Mouse (Mus musculus) liver, embryonic 16.5 days (tissue): ENCODE measurements around the gene Tmem132c. TPM values are rescaled to one million over a fixed set of nuclear protein-coding genes. Genes with fewer than 3 reads are reported as not detected.

ENCODE experiments used
- ATAC-seq: fragments of 200-750 bp; cut with Nextera tagmentation; 2 replicates; pipeline ENCODE4 v1.8.0; 2017; ENCODE audit warnings: low read depth, mild to moderate bottlenecking, moderate number of reproducible peaks, moderate library complexity
- H3K27ac ChIP-seq: fragments of 300-500 bp; sonication (generic); 2 replicates; pipeline ENCODE4 v1.5.1; 2014; ENCODE audit warnings: mild to moderate bottlenecking, low read length
- H3K27me3 ChIP-seq: fragments of 300-500 bp; sonication (generic); 2 replicates; pipeline ENCODE4 v1.6.1; 2014; ENCODE audit warnings: low read depth, low read length, mixed read lengths; ENCODE audit not compliant: control insufficient read depth, insufficient read depth
- H3K36me3 ChIP-seq: fragments of 300-500 bp; sonication (generic); 2 replicates; pipeline ENCODE4 v1.6.1; 2014; ENCODE audit warnings: mild to moderate bottlenecking; ENCODE audit not compliant: control insufficient read depth, insufficient read depth
- H3K4me1 ChIP-seq: fragments of 300-500 bp; sonication (generic); 2 replicates; pipeline ENCODE4 v1.6.1; 2014; ENCODE audit warnings: low read depth, low read length, mixed read lengths; ENCODE audit not compliant: control insufficient read depth
- H3K4me2 ChIP-seq: fragments of 300-500 bp; sonication (generic); 2 replicates; pipeline ENCODE4 v1.6.1; 2014; ENCODE audit warnings: low read depth, low read length, mixed read lengths
- H3K4me3 ChIP-seq: fragments of 300-500 bp; sonication (generic); 2 replicates; pipeline ENCODE4 v1.5.1; 2014; ENCODE audit warnings: low read depth, mild to moderate bottlenecking, low read length
- H3K9ac ChIP-seq: fragments of 300-500 bp; sonication (generic); 2 replicates; pipeline ENCODE4 v1.6.1; 2014; ENCODE audit warnings: low read depth, low read length
- H3K9me3 ChIP-seq: fragments of 300-500 bp; sonication (generic); replicated peaks from 2 replicates; pipeline ENCODE4 v1.6.1; 2016; ENCODE audit warnings: low read length; ENCODE audit not compliant: control insufficient read depth
- WGBS: fragments of 180-500 bp; shearing (Covaris S2); extraction: QIAGEN DNeasy Blood & Tissue Kit; methylation state at CpG from one replicate; pipeline ENCODE4 v1.1.7; 2014; ENCODE audit not compliant: insufficient replicate concordance; 5-methylcytosine and 5-hydroxymethylcytosine counted together
- polyA plus RNA-seq: library from polyadenylated mRNA; unstranded; fragments of >200 nt; fragmentation: Nextera tagmentation; extraction: Ambion mirVana; gene quantifications from 2 replicates; pipeline ENCODE4 v1.2.1, GENCODE M21; 2015

The Tmem132c gene
- polyA plus RNA-seq, 1 experiment from 2014 or later, result 0.06 TPM

DNA sequence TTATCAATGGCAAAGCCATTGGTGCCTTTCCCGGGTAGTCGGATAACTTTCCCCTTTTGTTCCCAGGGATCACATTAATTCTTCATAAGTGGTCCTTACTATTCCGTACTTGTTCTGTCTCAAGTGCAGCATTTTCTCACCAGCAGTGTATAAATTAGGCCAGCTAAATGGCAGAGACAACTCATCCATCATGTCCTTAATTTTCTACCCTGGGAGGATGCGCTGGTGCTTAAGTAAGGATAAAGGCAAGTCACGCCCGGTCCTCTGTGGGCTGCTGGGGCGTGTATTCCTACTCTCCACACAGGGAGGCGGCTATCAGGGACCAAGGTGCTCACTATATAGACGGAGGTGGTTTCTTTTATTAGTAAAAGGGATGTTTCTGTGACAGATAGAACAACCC is 236.2 kb downstream of the Tmem132c start:
- H3K36me3 ChIP-seq, result no peaks in the 10 kb centered on the region
- no peak overlapping the region for H3K27ac ChIP-seq
- no peak overlapping the region for H3K4me3 ChIP-seq
- H3K27me3 ChIP-seq, result no peaks in the 10 kb centered on the region
- no peak overlapping the region for H3K9ac ChIP-seq
- no peak overlapping the region for H3K4me2 ChIP-seq
- no peak for ATAC-seq
- WGBS, result 41% methylated on average over 9 of the region's 9 CpGs
- H3K9me3 ChIP-seq, result no peaks in the 10 kb centered on the region
- H3K4me1 ChIP-seq, result no peaks in the 10 kb centered on the region

DNA sequence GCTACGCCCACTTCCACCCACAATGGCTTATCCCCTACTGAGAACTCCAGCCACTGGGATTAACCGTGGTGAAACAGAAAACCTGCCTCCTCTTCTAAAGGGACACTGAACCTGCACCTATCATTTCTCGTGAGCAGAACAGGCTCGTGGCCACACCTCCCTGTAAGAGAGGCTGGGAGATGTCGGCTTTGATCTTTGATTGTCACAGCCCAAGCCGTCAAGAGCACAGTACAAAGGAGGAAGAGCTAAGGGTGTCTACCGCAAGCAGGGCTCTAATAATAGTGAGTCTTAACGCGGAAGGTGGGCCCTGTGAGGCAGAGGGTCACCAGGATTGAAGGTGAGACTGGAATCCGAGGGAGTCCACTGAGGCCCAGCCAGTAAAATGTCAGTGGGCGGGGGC is 236.7 kb downstream of the Tmem132c start:
- no peaks in the 10 kb centered on the region for H3K36me3 ChIP-seq
- WGBS, result 21% methylated on average over 11 of the region's 11 CpGs
- no peak overlapping the region for H3K4me2 ChIP-seq
- H3K9ac ChIP-seq, result no peak overlapping the region
- H3K4me1 ChIP-seq, result no peaks in the 10 kb centered on the region
- H3K4me3 ChIP-seq, result no peak overlapping the region
- no peaks in the 10 kb centered on the region for H3K9me3 ChIP-seq
- H3K27me3 ChIP-seq, result no peaks in the 10 kb centered on the region
- ATAC-seq, result no peak
- H3K27ac ChIP-seq, result no peak overlapping the region

DNA sequence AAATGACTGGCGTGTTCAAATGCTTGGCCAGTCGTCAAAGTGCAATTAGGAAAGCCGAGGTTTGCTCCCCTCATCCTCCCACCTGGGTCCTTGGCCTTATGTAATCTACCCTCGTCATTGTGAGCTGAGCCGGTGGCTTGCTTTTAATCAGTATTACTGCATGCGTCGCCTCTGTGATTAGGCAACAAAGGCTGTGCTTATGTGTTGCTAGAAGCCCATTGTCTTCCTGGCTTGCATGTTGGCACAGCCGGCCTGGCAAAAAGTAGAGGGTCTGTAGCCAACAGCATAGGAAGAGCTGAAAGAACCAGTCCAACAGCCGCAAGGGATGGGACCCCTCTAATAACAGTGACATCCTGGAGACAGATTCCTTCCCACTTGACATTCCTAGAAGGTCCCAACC is 239.3 kb downstream of the Tmem132c start:
- no peak for ATAC-seq
- Histone ChIP-seq H3K4me1 (no peaks in the 10 kb centered on the region), H3K27ac (no peak overlapping the region), H3K4me3 (no peak overlapping the region), H3K9me3 (no peaks in the 10 kb centered on the region), H3K4me2 (no peak overlapping the region), H3K36me3 (no peaks in the 10 kb centered on the region), H3K9ac (no peak overlapping the region), H3K27me3 (no peaks in the 10 kb centered on the region)
- WGBS, result 68% methylated on average over 9 of the region's 9 CpGs

DNA sequence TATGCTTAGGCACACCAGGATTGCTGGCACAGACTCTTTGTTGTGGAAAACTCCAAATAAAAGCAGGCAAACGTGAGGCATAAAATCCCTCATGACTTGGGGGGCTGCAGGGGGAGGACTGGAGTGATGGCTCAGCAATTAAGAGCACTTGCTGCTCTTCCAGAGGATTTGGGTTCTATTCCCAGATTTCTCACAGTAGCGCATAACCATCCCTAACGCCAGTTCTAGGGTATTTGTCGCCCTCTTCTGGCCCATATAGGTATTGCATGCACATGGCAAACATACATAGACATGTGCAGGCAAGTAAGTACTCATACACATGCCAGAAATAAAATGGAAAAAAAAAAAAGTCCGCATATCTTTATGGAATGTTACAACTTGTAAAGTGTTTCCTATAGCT is 239.8 kb downstream of the Tmem132c start:
- Histone ChIP-seq H3K27me3 (no peaks in the 10 kb centered on the region), H3K9me3 (no peaks in the 10 kb centered on the region), H3K4me3 (no peak overlapping the region), H3K4me2 (no peak overlapping the region), H3K9ac (no peak overlapping the region), H3K4me1 (no peaks in the 10 kb centered on the region), H3K36me3 (no peaks in the 10 kb centered on the region), H3K27ac (no peak overlapping the region)
- 20% methylated on average over 5 of the region's 5 CpGs for WGBS
- no peak for ATAC-seq

DNA sequence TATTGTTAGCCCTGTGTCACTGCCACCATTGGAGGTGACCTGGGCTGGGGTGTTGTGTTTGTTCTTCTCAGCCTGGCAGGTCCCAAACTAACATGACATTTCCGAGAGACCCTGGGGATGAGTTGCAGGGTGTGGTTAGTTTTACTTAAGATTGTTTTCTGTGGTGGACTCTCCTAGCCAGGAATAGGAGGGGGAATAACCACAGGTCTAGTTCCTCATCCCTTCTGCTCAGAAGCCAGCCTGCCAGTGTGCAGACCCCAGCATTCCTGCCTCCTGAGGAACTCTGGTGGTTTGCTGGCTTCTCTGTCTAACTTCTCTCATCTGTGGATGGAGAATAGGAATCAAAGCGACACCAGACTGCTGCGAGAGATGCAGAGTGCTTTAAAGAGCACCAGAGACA is 240.7 kb downstream of the Tmem132c start:
- Histone ChIP-seq H3K27ac (no peak overlapping the region), H3K9ac (no peak overlapping the region), H3K9me3 (peaks cover 2% of the 10 kb centered on the region; the same call in 1 of the 2 replicates), H3K4me1 (no peaks in the 10 kb centered on the region), H3K36me3 (no peaks in the 10 kb centered on the region), H3K27me3 (no peaks in the 10 kb centered on the region), H3K4me3 (no peak overlapping the region), H3K4me2 (no peak overlapping the region)
- ATAC-seq, result no peak
- 35% methylated on average over 3 of the region's 3 CpGs for WGBS

DNA sequence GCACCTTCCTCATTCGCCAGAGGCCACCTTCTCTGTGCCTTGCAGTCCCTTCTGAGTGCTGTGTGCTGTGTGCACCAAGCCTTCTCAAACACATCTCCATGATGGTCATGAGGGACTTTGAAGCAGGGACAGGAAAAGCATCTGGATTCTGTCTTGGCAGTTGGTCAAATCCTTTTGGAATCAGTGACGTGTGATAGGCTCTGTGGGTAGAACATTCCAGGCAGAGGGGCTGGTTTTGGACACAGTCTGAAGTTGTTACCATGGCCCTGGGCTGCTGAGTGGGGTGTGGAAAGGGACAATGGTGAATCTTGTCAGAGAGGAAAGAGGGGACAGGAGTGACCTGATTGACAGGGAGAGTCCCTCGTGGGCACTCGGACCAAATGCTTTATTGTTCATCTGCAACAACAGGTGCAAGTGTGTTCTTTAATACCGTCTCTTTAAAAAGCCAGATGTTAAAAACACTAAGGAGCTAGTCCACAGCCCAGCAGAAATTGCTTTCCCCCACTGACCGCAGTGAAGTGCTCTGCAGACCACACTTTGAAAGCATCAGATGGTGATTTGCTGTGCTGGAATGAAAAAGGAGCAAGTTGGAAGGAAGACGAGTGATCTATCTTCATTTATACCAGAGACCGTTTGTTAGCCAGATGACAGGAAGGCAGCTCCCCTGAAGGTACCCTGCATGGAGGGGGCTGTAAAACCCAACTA is 242.5 kb downstream of the Tmem132c start:
- Histone ChIP-seq H3K4me1 (no peaks in the 10 kb centered on the region), H3K9ac (no peak overlapping the region), H3K27me3 (no peaks in the 10 kb centered on the region), H3K4me3 (no peak overlapping the region), H3K27ac (no peak overlapping the region), H3K36me3 (no peaks in the 10 kb centered on the region), H3K4me2 (no peak overlapping the region), H3K9me3 (peaks cover 2% of the 10 kb centered on the region; the same call in 1 of the 2 replicates)
- WGBS, result 28% methylated on average over 8 of the region's 8 CpGs
- ATAC-seq, result no peak

DNA sequence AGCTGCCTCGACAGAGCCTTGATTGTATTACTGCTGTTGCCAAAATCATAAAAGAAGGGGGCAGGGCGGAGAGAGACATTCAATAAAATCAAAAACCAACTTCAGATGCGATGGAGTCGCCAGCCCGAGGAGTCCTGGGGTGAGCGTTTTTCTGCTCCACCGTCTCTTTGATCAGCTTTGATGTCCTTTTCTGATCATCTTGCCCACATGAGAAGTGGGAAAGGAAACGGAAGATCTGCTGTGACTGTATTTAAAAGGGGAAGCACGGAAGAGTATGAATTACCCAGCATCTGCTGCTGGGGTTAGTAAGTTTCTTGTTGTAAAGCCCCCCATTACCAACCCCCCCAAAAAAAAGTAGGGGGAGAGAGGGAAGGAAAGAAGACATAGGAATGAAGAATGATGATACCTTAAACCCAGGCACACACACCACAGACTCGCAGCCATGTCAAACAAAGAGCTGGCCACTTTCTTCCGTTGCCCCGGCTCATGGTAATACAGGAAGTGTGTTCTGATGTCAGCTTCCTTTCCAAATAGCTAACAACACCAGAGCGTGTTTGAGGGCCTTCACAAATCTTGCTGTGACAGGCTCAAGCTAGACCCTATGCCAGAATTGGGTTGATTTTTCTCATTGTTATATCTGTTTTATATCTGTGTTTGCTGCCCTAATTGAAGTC is 243.3 kb downstream of the Tmem132c start:
- 17% methylated on average over 13 of the region's 13 CpGs for WGBS
- ATAC-seq, result no peak

DNA sequence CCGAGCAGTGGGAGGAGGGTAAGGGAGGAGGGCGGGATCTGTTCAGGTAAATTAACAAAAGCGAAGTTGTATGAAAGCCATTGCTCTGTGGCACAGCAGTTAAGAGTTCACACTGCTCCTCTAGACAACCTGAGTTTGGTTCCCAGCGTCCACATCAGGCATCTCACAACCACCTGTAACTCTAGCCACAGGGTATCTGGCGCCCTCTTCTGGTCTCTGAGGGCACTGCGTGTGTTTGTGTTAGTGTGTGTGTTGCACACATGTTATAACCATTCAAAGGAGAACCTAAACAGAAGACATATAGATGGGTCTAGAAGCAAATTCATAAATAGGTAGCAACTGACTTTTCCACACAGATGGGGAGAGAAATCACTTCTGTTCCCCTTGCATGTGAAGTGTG is 245.6 kb downstream of the Tmem132c start:
- H3K9ac ChIP-seq, result no peak overlapping the region
- H3K4me2 ChIP-seq, result no peak overlapping the region
- 61% methylated on average over 6 of the region's 6 CpGs for WGBS
- ATAC-seq, result no peak
- H3K27ac ChIP-seq, result no peak overlapping the region
- no peaks in the 10 kb centered on the region for H3K4me1 ChIP-seq
- H3K9me3 ChIP-seq, result peaks cover 2% of the 10 kb centered on the region; the same call in 1 of the 2 replicates
- no peaks in the 10 kb centered on the region for H3K27me3 ChIP-seq
- H3K4me3 ChIP-seq, result no peak overlapping the region
- no peaks in the 10 kb centered on the region for H3K36me3 ChIP-seq

More for the DNA sequence above, 243.3 kb downstream of the Tmem132c start:
- Histone ChIP-seq H3K9ac (no peak overlapping the region), H3K27me3 (no peaks in the 10 kb centered on the region), H3K4me1 (no peaks in the 10 kb centered on the region), H3K36me3 (no peaks in the 10 kb centered on the region), H3K4me2 (no peak overlapping the region), H3K4me3 (no peak overlapping the region), H3K27ac (no peak overlapping the region), H3K9me3 (peaks cover 2% of the 10 kb centered on the region; the same call in 1 of the 2 replicates)

DNA sequence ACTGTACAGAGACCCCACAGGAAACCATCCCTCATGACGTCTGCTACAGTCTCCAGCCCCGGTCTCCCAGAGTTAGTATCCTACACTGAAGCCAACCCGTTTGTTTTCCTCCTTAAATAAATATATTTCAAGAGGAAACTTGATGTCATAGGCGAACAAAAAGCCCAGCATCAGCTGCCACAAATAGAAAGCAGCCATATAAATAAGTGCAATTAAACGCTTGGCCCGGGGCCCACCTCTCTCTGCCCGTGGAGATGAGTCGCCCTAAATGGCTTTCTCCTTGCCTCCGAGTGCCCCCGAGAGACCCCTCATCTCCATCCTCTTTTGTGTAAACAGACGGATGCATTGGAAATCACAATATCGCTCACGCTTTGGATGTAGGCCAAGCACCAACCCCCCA is 247.1 kb downstream of the Tmem132c start:
- no peaks in the 10 kb centered on the region for H3K27me3 ChIP-seq
- no peak for ATAC-seq
- WGBS, result 69% methylated on average over 13 of the region's 13 CpGs
- H3K36me3 ChIP-seq, result no peaks in the 10 kb centered on the region
- H3K4me2 ChIP-seq, result no peak overlapping the region
- no peak overlapping the region for H3K9ac ChIP-seq
- peaks cover 2% of the 10 kb centered on the region; the same call in 1 of the 2 replicates for H3K9me3 ChIP-seq
- H3K27ac ChIP-seq, result no peak overlapping the region
- no peak overlapping the region for H3K4me3 ChIP-seq
- H3K4me1 ChIP-seq, result no peaks in the 10 kb centered on the region
